Mouse (Mus musculus) left cerebral cortex, postnatal 14 days (tissue): Measurements from ENCODE around the gene Dnal4. TPM values are rescaled to one million over a fixed set of nuclear protein-coding genes. Genes with fewer than 3 reads are reported as not detected.

Experiments used
- DNase-seq, 2 experiments: peaks; one replicate each; pipeline ENCODE4 v3.0.0; 2021 to 2022; ENCODE audit warnings: low spot score in 2 of 2, mixed read lengths in 1 of 2
- intact Hi-C: fragments of 180-260 bp; cut with DNase I; formaldehyde crosslinking; loops from one replicate; pipeline ENCODE4 v1.15.1; 2025
- total RNA-seq, 2 experiments: library from RNA; stranded (reverse); gene quantifications; 2 replicates each; pipeline ENCODE4 v1.2.3; 2021

The Dnal4 gene
- total RNA-seq, 2 experiments from 2014 or later = 37.5 to 39.7 TPM

GRCm38 (mm10) chr15:79767327-79767961 is 10.2 kb downstream of the Dnal4 start:
- no peak for DNase-seq
- intact Hi-C loops = no loop called here

GRCm38 (mm10) chr15:79766586-79767071 is 11.0 kb downstream of the Dnal4 start:
- intact Hi-C loops = no loop called here
- DNase-seq = peak in 1 of 2 experiments; percentile 69

- no peak for DNase-seq
- intact Hi-C loops = no loop called here
Measured at GRCm38 (mm10) chr15:79766168-79766567, 11.5 kb downstream of the Dnal4 start.

- intact Hi-C loops = no loop called here
- no peak for DNase-seq
Measured at GRCm38 (mm10) chr15:79765361-79765760, 12.3 kb downstream of the Dnal4 start.

GRCm38 (mm10) chr15:79764539-79765267 is 12.9 kb downstream of the Dnal4 start:
- intact Hi-C loops = no loop called here
- peak; percentile 65 to 78 for DNase-seq

- DNase-seq = no peak
- intact Hi-C loops = no loop called here
Measured at GRCm38 (mm10) chr15:79763601-79764246, 13.9 kb downstream of the Dnal4 start.

- intact Hi-C loops = no loop called here
- DNase-seq = no peak
Measured at GRCm38 (mm10) chr15:79763001-79763400, 14.6 kb downstream of the Dnal4 start.

GRCm38 (mm10) chr15:79760956-79761355 is 16.7 kb downstream of the Dnal4 start:
- no peak for DNase-seq
- intact Hi-C loops = no loop called here

- no peak for DNase-seq
- intact Hi-C loops = loop anchor here (5.0 to 10.0 kb wide), 3 partner anchors 45 to 320 kb away; partner anchors contain the start of gene Nptxr
Measured at GRCm38 (mm10) chr15:79757118-79757517, 20.5 kb downstream of the Dnal4 start.

GRCm38 (mm10) chr15:79755977-79756625 is 21.5 kb downstream of the Dnal4 start:
- DNase-seq = peak; percentile 58 to 70
- intact Hi-C loops = loop anchor here (2.0 to 10.0 kb wide), 4 partner anchors 46 to 321 kb away; partner anchors contain the start of gene Nptxr

- DNase-seq = no peak
- intact Hi-C loops = loop anchor here (2.0 to 10.0 kb wide), 4 partner anchors 47 to 322 kb away; partner anchors contain the start of gene Nptxr
Measured at GRCm38 (mm10) chr15:79755176-79755575, 22.5 kb downstream of the Dnal4 start.

GRCm38 (mm10) chr15:79753873-79754272 is 23.8 kb downstream of the Dnal4 start:
- intact Hi-C loops = loop anchor here (2.0 to 10.0 kb wide), 3 partner anchors 77 to 158 kb away; no protein-coding TSS in a partner anchor
- no peak for DNase-seq

- intact Hi-C loops = loop anchor here (5.0 to 10.0 kb wide), 2 partner anchors 131 to 159 kb away; no protein-coding TSS in a partner anchor
- DNase-seq = no peak
Measured at GRCm38 (mm10) chr15:79753420-79753752, 24.3 kb downstream of the Dnal4 start.

GRCm38 (mm10) chr15:79752742-79753419 is 24.8 kb downstream of the Dnal4 start:
- DNase-seq = peak; percentile 83 to 84
- intact Hi-C loops = loop anchor here (5.0 to 10.0 kb wide), 2 partner anchors 132 to 159 kb away; no protein-coding TSS in a partner anchor

GRCm38 (mm10) chr15:79751772-79752171 is 25.9 kb downstream of the Dnal4 start:
- no peak for DNase-seq
- intact Hi-C loops = loop anchor here (5.0 to 10.0 kb wide), 2 partner anchors 133 to 161 kb away; no protein-coding TSS in a partner anchor

- intact Hi-C loops = loop anchor here (5.0 to 10.0 kb wide), 2 partner anchors 135 to 162 kb away; no protein-coding TSS in a partner anchor
- no peak for DNase-seq
Measured at GRCm38 (mm10) chr15:79750266-79750665, 27.4 kb downstream of the Dnal4 start.

- intact Hi-C loops = no loop called here
- no peak for DNase-seq
Measured at GRCm38 (mm10) chr15:79749162-79749561, 28.5 kb downstream of the Dnal4 start.

- no peak for DNase-seq
- intact Hi-C loops = no loop called here
Measured at GRCm38 (mm10) chr15:79747998-79748397, 29.7 kb downstream of the Dnal4 start.

- DNase-seq = no peak
- intact Hi-C loops = no loop called here
Measured at GRCm38 (mm10) chr15:79745883-79746282, 31.8 kb downstream of the Dnal4 start.
